Mouse (Mus musculus): Measurements from ENCODE around the gene Fbn1. TPM values are rescaled to one million over a fixed set of nuclear protein-coding genes. Genes with fewer than 3 reads are reported as not detected.

Gene Fbn1
- 4.0 TPM for polyA plus RNA-seq (2014; fragmentation: Illumina TruSeq; extraction: RNeasy Lipid Tissue Mini Kit (QIAGEN cat#74804); ENCODE audit: low read depth, low replicate concordance)

DNA sequence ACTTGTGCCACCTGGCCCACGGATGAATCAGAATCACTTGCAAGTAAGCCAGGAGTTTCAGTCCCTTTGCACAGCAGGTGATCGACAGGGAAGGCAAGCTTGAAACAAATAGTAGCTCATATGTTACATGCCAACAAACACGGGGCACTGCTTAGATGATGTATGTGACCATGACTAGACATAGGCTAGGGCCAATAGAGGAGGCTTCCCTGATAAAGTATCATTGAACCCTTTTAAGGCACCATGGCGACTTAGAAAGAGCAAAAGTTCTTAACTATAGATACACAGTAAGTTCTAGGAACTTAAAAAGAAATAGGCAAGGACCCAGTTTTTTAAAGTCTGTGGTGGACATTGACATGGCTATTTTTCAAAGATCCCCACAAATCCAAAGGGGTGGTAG, at the start of gene Fbn1:
Gene Fbn1 (minus strand): TSS at position 101 of the 400 bp plus-strand sequence.

DNA sequence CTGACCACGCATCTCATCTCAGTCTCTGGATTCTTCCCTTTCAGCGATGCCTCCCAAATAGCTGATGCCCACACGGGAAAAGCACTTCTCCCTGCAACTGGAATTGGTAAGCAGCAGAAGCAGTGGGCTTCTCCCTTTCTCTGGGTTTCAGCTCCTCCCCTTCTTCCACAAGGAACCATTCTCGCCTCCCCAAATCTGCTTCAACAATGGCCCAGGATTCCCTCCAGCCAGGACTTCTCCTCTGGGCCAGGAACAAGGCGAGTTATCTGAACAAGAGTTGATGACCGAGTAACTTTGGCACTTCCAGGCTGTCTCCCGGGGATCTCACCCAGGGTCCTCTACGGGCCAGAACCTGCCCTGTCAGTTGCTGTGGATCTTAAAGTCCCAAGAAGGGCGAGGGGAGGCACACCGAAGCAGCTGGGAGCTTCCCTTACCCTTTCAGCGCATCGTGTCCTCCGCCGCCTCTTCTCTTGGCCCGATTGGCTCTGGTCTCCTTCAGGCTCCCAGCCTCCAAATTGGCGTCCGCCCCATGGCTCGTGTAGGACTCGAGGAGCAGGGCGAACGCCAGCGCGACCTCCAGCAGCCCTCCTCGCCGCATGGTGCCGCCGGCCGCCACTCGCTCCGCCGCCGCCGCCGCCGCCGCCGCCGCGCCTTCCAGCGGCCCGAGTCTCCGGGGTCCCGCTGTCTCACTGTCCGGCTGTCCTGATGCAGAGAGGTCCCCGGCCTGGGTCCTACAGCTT, 2.6 kb downstream of the Fbn1 start, which contains the start of gene Gm9913:
Gene Gm9913 (plus strand): TSS at position 84 of the 740 bp plus-strand sequence.

Other genes starting within 250 kb of the Fbn1 start
- not detected for gene Gm9913, start 2.9 kb downstream of the Fbn1 start, polyA plus RNA-seq (2014; fragmentation: Illumina TruSeq; extraction: RNeasy Lipid Tissue Mini Kit (QIAGEN cat#74804); ENCODE audit: low read depth, low replicate concordance)
- 0.73 TPM for gene Cep152, start 117.1 kb upstream of the Fbn1 start, polyA plus RNA-seq (2014; fragmentation: Illumina TruSeq; extraction: RNeasy Lipid Tissue Mini Kit (QIAGEN cat#74804); ENCODE audit: low read depth, low replicate concordance)
- gene Eid1, start 165.1 kb upstream of the Fbn1 start, polyA plus RNA-seq (2014; fragmentation: Illumina TruSeq; extraction: RNeasy Lipid Tissue Mini Kit (QIAGEN cat#74804); ENCODE audit: low read depth, low replicate concordance), result 199 TPM
- 0.65 TPM for gene Shc4, start 216.2 kb upstream of the Fbn1 start, polyA plus RNA-seq (2014; fragmentation: Illumina TruSeq; extraction: RNeasy Lipid Tissue Mini Kit (QIAGEN cat#74804); ENCODE audit: low read depth, low replicate concordance)